Mouse (Mus musculus): Measurements from ENCODE around the gene Sgsm3. TPM values are rescaled to one million over a fixed set of nuclear protein-coding genes. Genes with fewer than 3 reads are reported as not detected.

The Sgsm3 gene
- polyA plus RNA-seq, 1 experiment from 2014 or later, result 46.1 TPM

DNA sequence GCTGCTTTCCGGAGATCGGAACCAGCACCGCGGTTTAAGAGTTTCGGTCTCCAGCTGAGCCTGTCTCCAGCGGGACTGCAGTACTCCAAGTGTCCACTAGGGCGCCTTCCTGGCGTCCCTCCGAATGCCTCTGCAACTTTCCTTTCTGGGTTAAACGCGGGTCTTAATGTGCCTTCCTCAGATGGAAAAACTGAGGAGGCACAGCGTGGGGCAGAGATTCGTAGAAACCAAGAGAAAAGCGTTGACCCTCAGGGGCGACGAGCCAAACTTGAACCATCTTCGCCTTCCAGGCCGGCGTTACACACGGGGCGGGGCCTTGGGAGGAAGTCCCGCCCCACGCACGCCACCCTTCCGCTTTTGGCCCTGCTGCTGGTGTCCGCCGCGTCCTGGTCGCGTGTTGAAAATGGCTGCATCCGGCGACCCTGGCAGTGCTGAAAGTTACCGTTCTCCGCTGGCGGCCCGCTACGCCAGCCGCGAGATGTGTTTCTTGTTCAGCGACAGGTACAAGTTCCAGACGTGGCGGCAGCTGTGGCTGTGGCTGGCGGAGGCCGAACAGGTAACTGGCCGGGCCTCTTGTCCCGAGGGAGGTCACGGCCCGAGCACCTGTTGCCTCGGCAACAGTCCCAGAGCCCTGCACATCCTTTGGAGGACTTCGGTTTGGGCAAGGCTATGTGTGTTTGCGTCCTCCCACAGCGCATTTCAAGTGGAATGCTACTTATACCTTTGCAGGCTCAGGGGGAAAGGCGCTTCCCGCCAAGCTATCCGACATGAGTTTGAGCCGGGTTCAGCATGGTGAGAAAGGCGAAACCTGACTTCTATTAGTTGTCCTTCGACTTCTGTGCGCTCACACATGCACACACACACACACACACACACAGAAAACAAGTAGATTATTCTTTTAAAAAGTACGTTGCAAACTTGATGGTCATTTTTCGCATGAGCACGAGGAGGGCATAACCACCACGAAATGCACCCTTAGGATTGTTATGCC, 29.1 kb upstream of the Sgsm3 start, which contains the start of gene Adsl:
Gene Adsl (plus strand): TSS at position 346 of the 991 bp plus-strand sequence.
- no peaks in the 10 kb centered on the region for H3K27me3 ChIP-seq (replicated peaks)
- ATAC-seq (ENCODE audit: low FRiP score, low read depth), result peak; percentile 93
- peak within 1 kb of the TSS; percentile 75 for H3K4me2 ChIP-seq (replicated peaks)
- peak within 1 kb of the TSS; percentile 75 for H3K9ac ChIP-seq
- peaks cover 11% of the 10 kb centered on the region for H3K4me1 ChIP-seq
- H3K9me3 ChIP-seq, result no peaks in the 10 kb centered on the region
- WGBS, result under 1% methylated on average over 63 of the region's 63 CpGs
- H3K27ac ChIP-seq, result no peak within 1 kb of the TSS
- peak within 1 kb of the TSS; percentile 86 for H3K4me3 ChIP-seq
- peaks cover 17% of the 10 kb centered on the region for H3K36me3 ChIP-seq

DNA sequence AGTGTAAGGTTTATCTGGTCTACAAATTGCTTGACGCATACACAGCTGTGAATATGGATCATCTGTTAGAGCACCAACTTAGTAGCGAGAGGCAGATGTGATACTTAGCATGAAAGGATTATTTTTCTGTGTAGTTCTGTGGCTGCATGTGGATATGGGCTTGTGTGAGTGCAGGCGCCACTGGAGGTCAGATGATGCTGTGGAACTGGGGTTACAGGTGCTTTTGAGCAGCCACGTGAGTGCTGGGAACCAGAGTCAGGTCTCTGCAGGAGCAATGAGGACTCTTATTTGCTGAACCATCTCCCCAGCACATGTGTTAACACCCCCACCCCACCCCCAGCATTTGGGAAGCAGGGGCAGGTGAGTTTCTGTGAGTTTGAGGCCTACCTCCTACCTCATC, 28.1 kb upstream of the Sgsm3 start:
- no peak for ATAC-seq (ENCODE audit: low FRiP score, low read depth)
- peak overlapping the region; percentile 86 for H3K4me3 ChIP-seq
- H3K27me3 ChIP-seq (replicated peaks), result no peaks in the 10 kb centered on the region
- H3K27ac ChIP-seq, result no peak overlapping the region
- 61% methylated on average over 4 of the region's 4 CpGs for whole genome bisulfite sequencing
- H3K9me3 ChIP-seq, result no peaks in the 10 kb centered on the region
- peaks cover 27% of the 10 kb centered on the region for H3K36me3 ChIP-seq
- peak overlapping the region; percentile 75 for H3K4me2 ChIP-seq (replicated peaks)
- peak overlapping the region; percentile 75 for H3K9ac ChIP-seq
- H3K4me1 ChIP-seq, result peaks cover 11% of the 10 kb centered on the region

DNA sequence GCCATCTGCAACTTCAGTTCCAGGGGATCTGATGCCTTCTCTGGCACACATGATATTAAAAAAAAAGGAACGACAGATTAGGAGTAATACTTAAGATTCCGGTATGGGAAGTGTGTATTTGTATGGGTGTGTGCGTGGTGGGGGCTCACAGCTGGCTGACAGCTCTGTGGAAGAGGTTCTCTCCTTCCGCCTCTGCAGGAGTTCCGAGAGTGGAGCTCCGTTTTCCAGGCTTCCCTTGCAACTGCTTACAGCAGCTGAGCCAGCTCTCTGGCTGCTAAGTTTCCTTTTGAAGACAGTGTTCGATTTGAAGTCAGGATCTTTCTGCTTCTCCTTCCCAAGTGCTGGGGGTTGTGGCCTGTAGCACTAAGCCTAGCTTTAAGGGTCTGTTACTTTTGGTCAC, 27.5 kb upstream of the Sgsm3 start:
- H3K4me2 ChIP-seq (replicated peaks), result peak overlapping the region; percentile 75
- H3K9me3 ChIP-seq, result no peaks in the 10 kb centered on the region
- H3K9ac ChIP-seq, result 0 out of 2 replicates have a peak overlapping the region, but pooled peaks have one; percentile 75
- WGBS, result 93% methylated on average over 7 of the region's 7 CpGs
- H3K27me3 ChIP-seq (replicated peaks), result no peaks in the 10 kb centered on the region
- H3K27ac ChIP-seq, result no peak overlapping the region
- H3K36me3 ChIP-seq, result peaks cover 33% of the 10 kb centered on the region
- ATAC-seq (ENCODE audit: low FRiP score, low read depth), result no peak
- H3K4me3 ChIP-seq, result no peak overlapping the region
- H3K4me1 ChIP-seq, result peaks cover 11% of the 10 kb centered on the region

DNA sequence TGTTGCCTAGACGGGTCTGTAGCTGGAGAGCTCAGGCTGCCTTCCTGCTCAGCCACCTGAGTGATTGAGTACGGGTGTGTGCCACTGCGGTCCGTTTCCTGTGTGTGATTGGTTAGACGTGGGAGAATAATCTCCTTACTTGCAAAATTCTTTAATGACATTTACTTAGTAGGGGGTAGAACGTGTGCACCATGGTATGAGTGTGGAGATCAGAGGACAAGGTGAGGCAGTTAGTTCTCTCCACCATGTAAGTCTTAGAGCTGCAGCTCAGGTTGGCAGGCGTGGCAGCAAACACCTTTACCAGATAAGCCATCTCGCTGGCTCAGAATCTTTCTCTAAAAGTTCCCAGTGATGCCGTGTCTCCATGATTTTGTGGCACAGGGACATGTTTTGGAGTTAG, 23.6 kb upstream of the Sgsm3 start:
- ATAC-seq (ENCODE audit: low FRiP score, low read depth), result no peak
- Histone ChIP-seq H3K4me3 (no peak overlapping the region), H3K27me3 (replicated peaks) (no peaks in the 10 kb centered on the region), H3K4me2 (replicated peaks) (no peak overlapping the region), H3K9ac (no peak overlapping the region), H3K36me3 (peaks cover 63% of the 10 kb centered on the region), H3K27ac (no peak overlapping the region), H3K4me1 (peaks cover 10% of the 10 kb centered on the region), H3K9me3 (no peaks in the 10 kb centered on the region)
- 96% methylated on average over 9 of the region's 9 CpGs for WGBS

DNA sequence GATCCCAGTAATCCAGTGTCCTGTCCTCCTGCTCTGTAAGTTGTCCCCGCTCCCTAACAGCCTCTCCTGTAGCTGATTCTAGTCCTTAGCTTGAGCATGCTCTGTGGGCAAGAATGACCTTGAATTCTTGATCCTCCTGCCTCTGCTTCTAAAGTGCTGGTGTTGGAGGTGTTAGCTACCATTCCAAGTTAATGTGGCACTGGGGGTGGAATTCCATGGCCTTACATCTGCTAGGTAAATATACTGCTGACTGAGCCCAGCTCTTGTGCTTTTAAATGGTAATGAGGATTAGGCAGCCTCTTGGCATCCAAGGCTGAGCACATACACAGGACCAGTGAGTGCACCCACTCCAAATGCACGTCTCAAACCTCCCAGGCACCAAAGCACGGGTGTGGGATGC, 22.7 kb upstream of the Sgsm3 start:
- H3K27ac ChIP-seq, result no peak overlapping the region
- 90% methylated on average over 3 of the region's 3 CpGs for WGBS
- no peaks in the 10 kb centered on the region for H3K27me3 ChIP-seq (replicated peaks)
- H3K9me3 ChIP-seq, result no peaks in the 10 kb centered on the region
- ATAC-seq (ENCODE audit: low FRiP score, low read depth), result no peak
- no peak overlapping the region for H3K4me3 ChIP-seq
- H3K36me3 ChIP-seq, result peaks cover 69% of the 10 kb centered on the region
- no peak overlapping the region for H3K4me2 ChIP-seq (replicated peaks)
- H3K9ac ChIP-seq, result no peak overlapping the region
- H3K4me1 ChIP-seq, result peaks cover under 1% of the 10 kb centered on the region; the same call in 1 of the 2 replicates

DNA sequence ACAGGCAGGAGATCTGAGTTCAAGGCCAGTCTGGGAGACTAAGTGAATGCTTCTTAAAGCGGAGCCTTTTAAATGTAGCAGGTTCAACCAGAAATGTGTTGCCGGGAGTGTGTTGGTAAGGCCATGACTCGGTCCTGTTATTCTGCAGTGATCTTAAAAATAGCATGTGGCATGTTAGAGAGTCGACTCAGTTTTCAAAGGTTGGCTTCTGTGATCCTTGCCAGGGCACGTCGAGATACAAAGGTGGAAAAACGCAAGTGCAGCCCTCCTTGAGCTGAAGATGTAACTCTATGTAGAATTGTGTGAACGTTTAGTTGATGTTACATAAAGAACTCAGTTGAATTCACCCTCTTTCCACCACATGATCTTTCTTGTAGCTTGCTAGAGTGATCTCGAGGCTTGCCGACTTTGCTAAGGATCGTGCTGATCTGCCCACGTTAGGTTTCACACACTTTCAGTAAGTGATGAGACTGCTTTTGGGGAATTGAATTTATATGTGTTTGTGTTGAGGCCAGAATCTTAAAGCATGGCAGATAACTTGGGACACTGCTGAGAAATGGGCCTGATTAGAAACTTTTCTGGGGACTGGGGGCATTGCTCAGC, 21.6 kb upstream of the Sgsm3 start:
- Histone ChIP-seq H3K4me2 (replicated peaks) (no peak overlapping the region), H3K27ac (no peak overlapping the region), H3K9ac (no peak overlapping the region), H3K9me3 (no peaks in the 10 kb centered on the region), H3K36me3 (peaks cover 77% of the 10 kb centered on the region), H3K4me3 (no peak overlapping the region), H3K27me3 (replicated peaks) (no peaks in the 10 kb centered on the region), H3K4me1 (no peaks in the 10 kb centered on the region)
- 94% methylated on average over 12 of the region's 12 CpGs for WGBS
- no peak for ATAC-seq (ENCODE audit: low FRiP score, low read depth)

DNA sequence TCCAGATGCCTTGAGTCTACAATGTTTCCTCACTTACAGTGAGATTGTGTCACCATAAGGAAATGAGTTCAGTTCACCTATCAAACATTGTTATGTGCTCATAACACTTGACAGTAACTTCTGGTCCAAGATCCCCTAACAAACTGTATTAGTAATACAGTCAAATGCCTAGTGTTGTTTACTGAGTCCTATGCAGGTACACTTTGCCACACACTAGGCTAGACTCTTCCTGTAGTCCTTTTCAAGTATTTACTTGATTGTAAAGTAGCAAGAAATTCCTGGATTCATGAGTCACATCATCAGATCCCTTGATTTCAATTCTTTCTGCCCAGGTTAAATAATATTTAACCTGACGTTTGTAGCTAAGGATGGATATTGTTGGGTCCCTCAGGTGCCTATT, 8.2 kb upstream of the Sgsm3 start:
- 88% methylated on average over 1 of the region's 1 CpGs for WGBS
- ATAC-seq (ENCODE audit: low FRiP score, low read depth), result no peak
- H3K27ac ChIP-seq, result no peak overlapping the region
- no peaks in the 10 kb centered on the region for H3K4me1 ChIP-seq
- H3K9ac ChIP-seq, result no peak overlapping the region
- H3K27me3 ChIP-seq (replicated peaks), result no peaks in the 10 kb centered on the region
- peaks cover 52% of the 10 kb centered on the region for H3K36me3 ChIP-seq
- no peak overlapping the region for H3K4me2 ChIP-seq (replicated peaks)
- H3K4me3 ChIP-seq, result no peak overlapping the region
- no peaks in the 10 kb centered on the region for H3K9me3 ChIP-seq

DNA sequence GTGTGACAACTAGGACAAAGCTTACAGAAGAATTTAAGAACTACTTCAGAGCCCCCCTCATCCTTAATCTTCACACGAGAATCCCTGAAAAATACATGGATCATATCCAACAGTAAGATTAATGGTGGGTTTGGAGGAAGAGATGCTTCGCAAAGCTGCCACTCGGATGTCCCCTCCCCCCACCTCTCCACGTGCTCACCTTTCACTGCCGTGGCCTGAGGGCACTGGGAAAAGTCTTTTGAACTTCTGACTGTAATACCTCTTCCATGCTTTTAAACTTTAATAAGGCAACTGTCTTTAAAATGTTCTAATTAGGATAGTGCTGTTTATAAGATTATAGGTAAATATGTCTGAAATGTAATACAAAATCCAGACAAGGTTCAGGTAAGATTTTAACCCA, 3.3 kb upstream of the Sgsm3 start:
- Histone ChIP-seq H3K4me1 (peaks cover 8% of the 10 kb centered on the region), H3K9me3 (no peaks in the 10 kb centered on the region), H3K4me2 (replicated peaks) (no peak overlapping the region), H3K27ac (no peak overlapping the region), H3K36me3 (peaks cover 10% of the 10 kb centered on the region), H3K27me3 (replicated peaks) (no peaks in the 10 kb centered on the region), H3K9ac (no peak overlapping the region), H3K4me3 (no peak overlapping the region)
- WGBS, result 68% methylated on average over 5 of the region's 5 CpGs
- no peak for ATAC-seq (ENCODE audit: low FRiP score, low read depth)

DNA sequence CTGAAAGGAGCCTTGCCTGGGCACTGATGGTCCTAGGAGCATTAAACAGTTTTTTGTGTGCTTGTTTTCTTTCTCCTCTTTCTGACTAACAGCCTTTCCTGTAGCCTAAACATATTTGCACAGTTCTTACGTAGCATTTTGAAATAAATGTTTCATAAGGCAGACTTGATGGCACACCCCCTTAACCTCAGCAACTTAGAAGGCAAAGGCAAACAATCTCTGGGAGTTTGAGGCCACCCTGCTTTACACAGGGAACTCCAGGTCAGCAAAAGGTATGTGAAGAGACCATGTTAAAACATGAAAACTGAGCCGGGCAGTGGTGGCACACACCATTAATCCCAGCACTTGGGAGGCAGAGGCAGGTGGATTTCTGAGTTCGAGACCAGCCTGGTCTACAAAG, 1.9 kb upstream of the Sgsm3 start:
- Histone ChIP-seq H3K36me3 (no peaks in the 10 kb centered on the region), H3K4me2 (replicated peaks) (no peak overlapping the region), H3K9me3 (no peaks in the 10 kb centered on the region), H3K4me1 (peaks cover 8% of the 10 kb centered on the region), H3K27me3 (replicated peaks) (no peaks in the 10 kb centered on the region), H3K9ac (no peak overlapping the region), H3K27ac (no peak overlapping the region), H3K4me3 (no peak overlapping the region)
- 89% methylated on average over 3 of the region's 3 CpGs for WGBS
- no peak for ATAC-seq (ENCODE audit: low FRiP score, low read depth)

DNA sequence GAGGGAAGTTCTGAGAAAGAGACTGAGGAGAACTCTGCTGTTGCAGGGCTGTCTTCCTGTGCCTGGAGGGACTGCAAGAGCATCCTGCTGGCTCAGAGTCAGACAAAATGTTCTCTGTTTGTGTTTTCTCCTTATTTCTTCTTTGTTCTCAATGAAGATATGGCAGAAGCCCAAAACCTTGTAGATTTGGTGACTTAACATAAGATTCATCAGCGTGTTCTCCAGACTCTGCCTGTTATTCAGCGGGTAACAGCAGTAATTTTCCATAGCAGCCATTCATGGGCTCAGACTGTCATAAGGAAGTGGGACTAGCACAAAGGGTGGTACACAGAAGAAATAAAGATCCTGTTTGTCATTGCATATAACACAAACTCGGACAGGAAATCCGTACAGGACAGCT, 2.0 kb downstream of the Sgsm3 start:
- no peaks in the 10 kb centered on the region for H3K36me3 ChIP-seq
- H3K4me3 ChIP-seq, result no peak overlapping the region
- H3K9ac ChIP-seq, result no peak overlapping the region
- H3K9me3 ChIP-seq, result no peaks in the 10 kb centered on the region
- H3K4me2 ChIP-seq (replicated peaks), result no peak overlapping the region
- H3K4me1 ChIP-seq, result peaks cover 8% of the 10 kb centered on the region
- ATAC-seq (ENCODE audit: low FRiP score, low read depth), result no peak
- WGBS, result 84% methylated on average over 4 of the region's 4 CpGs
- no peaks in the 10 kb centered on the region for H3K27me3 ChIP-seq (replicated peaks)
- no peak overlapping the region for H3K27ac ChIP-seq

DNA sequence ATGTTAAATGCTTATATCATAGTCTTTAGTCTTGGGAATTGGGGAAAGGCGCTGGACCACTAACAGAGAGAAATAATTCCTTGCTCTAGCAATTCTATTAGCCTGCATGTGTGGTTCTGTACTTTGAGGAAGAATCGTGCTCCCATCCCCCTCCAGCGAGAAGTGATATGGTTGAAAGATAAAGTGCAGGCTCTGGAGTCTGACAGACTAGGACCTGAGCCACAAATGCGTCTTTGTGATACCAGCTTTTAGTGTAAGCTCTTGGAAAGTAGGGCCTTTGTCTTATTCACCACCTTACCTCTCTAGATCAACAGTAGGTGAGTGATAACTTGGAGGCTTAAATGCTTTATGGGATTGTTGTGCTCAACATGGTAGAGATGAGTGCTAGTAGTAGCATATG, 3.6 kb downstream of the Sgsm3 start:
- Histone ChIP-seq H3K9ac (no peak overlapping the region), H3K27me3 (replicated peaks) (no peaks in the 10 kb centered on the region), H3K36me3 (no peaks in the 10 kb centered on the region), H3K27ac (no peak overlapping the region), H3K4me2 (replicated peaks) (no peak overlapping the region), H3K9me3 (no peaks in the 10 kb centered on the region), H3K4me3 (no peak overlapping the region), H3K4me1 (peaks cover 8% of the 10 kb centered on the region)
- 94% methylated on average over 4 of the region's 4 CpGs for WGBS
- no peak for ATAC-seq (ENCODE audit: low FRiP score, low read depth)

DNA sequence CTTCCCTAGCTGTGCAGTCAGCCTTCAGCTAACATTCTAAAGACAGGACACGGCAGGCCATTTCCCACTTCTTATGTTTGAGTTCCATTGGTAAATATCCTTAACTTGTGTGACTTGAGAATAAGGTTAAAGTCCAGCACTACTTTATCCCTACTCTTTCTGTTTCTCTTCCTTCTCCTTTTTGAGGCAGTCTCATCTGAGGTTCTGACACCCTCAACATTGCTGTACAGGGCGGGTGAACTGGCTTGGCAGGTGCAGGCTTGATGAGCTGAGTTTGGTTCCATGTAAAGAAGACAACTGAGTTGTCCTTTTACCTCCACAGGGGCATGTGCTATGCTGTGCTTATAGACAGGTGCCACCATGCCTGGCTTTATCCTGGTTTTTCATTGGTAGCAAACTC, 5.7 kb downstream of the Sgsm3 start:
- Histone ChIP-seq H3K4me2 (replicated peaks) (no peak overlapping the region), H3K4me1 (peaks cover 5% of the 10 kb centered on the region), H3K4me3 (no peak overlapping the region), H3K27ac (no peak overlapping the region), H3K27me3 (replicated peaks) (no peaks in the 10 kb centered on the region), H3K9ac (no peak overlapping the region), H3K36me3 (no peaks in the 10 kb centered on the region), H3K9me3 (no peaks in the 10 kb centered on the region)
- 87% methylated on average over 2 of the region's 2 CpGs for WGBS
- ATAC-seq (ENCODE audit: low FRiP score, low read depth), result no peak
